Mouse (Mus musculus) kidney, postnatal 14 days (tissue): ENCODE measurements around the gene Olfr229.
"Not testable (repeated sequence)": the region's sequence is repeated elsewhere in the genome, so short reads cannot be mapped to it uniquely, and the experiment has no call there.

ENCODE experiments used
- DNase-seq: peaks from one replicate; pipeline ENCODE4 v3.0.0; 2022; ENCODE audit warnings: mixed read lengths

The Olfr229 gene

GRCm38 (mm10) chr9:39907036-39907435 lies at the start of gene Olfr229:
Olfr229 (plus strand) TSS chr9:39907336.
- no peak for DNase-seq

- no peak for DNase-seq
These were observed 41.0 kb upstream of the Olfr229 start, which contains the start of gene Olfr972 for GRCm38 (mm10) chr9:39866122-39866521. Olfr972 (plus strand) TSS chr9:39866422.

- DNase-seq: not testable (repeated sequence)
These were observed 35.1 kb upstream of the Olfr229 start for GRCm38 (mm10) chr9:39871986-39872385.

GRCm38 (mm10) chr9:39877541-39878396 lies 29.4 kb upstream of the Olfr229 start:
- not testable (repeated sequence) for DNase-seq

GRCm38 (mm10) chr9:39905106-39905505 lies 2.0 kb upstream of the Olfr229 start:
- DNase-seq: no peak

GRCm38 (mm10) chr9:39909939-39910338 lies 2.8 kb downstream of the Olfr229 start:
- DNase-seq: no peak

GRCm38 (mm10) chr9:39927975-39928836 lies 21.1 kb downstream of the Olfr229 start:
- not testable (repeated sequence) for DNase-seq

- DNase-seq: not testable (repeated sequence)
These were observed 21.7 kb downstream of the Olfr229 start for GRCm38 (mm10) chr9:39928837-39929236.

GRCm38 (mm10) chr9:39937201-39937600 lies 30.1 kb downstream of the Olfr229 start, which contains the start of gene Olfr974:
Olfr974 (plus strand) TSS chr9:39937501.
- DNase-seq: no peak

- no peak for DNase-seq
These were observed 44.8 kb downstream of the Olfr229 start, which contains the start of gene Olfr975 for GRCm38 (mm10) chr9:39951946-39952345. Olfr975 (minus strand) TSS chr9:39952046.

- DNase-seq: not testable (repeated sequence)
These were observed 53.9 kb downstream of the Olfr229 start, which contains the start of gene Olfr976 for GRCm38 (mm10) chr9:39961033-39961432. Olfr976 (minus strand) TSS chr9:39961133.
